Mouse (Mus musculus) right cerebral cortex, postnatal 10 days (tissue): Measurements from ENCODE around the gene Tmem132c.
"Not testable (repeated sequence)": the region's sequence is repeated elsewhere in the genome, so short reads cannot be mapped to it uniquely, and the experiment has no call there.

Source experiments
- DNase-seq, 2 experiments: peaks; one replicate each; pipeline ENCODE4 v3.0.0; 2021; ENCODE audit warnings: low spot score in 2 of 2

The Tmem132c gene

GRCm38 (mm10) chr5:127341158-127341557 lies 99.5 kb downstream of the Tmem132c start:
- no peak for DNase-seq

GRCm38 (mm10) chr5:127344721-127345120 lies 103.1 kb downstream of the Tmem132c start:
- no peak for DNase-seq

DNA sequence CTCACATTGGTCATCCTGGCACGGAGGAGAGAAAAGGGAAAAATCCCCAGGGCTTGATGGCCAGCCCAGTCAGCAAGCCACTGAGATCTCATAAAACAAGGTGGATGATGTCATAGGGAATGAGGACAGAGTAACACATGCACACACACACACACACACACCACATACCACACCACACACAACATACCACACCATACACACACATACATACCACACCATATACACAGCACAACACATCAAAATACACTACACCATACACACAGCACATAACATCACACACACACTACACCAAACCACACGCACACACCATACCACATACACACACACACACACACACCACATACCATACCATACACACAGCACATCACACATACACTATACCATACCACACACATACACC lies 104.8 kb downstream of the Tmem132c start:
- no peak for DNase-seq

DNA sequence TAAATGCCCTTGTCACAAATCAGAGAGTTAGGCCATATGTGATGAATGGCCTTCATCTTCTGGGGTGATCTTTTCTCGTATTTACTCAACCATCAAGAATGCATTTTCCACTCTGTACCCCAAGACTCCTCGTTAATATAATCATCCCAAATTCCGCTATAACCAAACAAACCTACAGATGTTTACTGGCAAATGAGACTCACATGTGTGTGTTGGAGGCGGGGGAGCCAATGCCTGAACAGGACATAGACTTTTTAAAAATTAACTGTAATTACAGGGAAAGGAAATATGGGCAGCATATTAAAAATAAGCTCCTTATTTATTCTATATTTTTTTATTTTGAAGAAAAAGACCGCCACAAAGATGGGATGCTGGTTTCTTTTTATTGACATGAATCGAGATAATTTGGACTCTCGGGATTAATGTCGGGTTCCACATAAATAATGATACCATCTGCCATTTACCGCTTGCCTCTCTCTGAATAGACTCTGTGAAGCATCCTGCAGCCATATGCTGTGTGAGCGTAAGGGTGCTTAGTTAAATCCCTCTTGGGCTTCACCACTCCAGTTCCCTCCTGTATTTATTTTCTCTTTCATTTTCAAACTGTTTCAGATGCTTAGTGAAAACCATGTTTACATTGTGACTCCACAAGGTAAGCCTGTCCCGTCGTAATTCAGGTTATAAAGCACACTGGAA lies 105.6 kb downstream of the Tmem132c start:
- no peak for DNase-seq

- no peak for DNase-seq
Measured at GRCm38 (mm10) chr5:127349221-127350065, 107.8 kb downstream of the Tmem132c start.

- DNase-seq, result no peak
Measured at GRCm38 (mm10) chr5:127353002-127353401, 111.4 kb downstream of the Tmem132c start.

GRCm38 (mm10) chr5:127355836-127356235 lies 114.2 kb downstream of the Tmem132c start:
- peak in 1 of 2 experiments; percentile 33 for DNase-seq

DNA sequence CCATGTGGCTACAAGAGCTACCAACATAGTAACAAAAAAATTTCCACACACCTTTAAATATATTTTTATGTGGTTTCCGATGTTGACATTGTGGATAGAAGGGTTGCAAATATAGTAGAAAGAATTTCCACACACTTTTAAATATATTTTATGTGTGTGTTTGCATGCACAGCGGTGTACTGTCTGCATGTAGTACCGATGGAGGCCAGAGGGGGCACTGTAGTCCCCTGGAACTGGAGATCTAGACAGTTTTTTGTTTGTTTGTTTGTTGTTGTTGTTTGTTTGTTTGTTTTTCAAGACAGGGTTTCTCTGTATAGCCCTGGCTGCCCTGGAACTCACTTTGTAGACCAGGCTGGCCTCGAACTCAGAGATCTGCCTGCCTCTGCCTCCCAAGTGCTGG lies 116.3 kb downstream of the Tmem132c start:
- DNase-seq, result not testable (repeated sequence)

DNA sequence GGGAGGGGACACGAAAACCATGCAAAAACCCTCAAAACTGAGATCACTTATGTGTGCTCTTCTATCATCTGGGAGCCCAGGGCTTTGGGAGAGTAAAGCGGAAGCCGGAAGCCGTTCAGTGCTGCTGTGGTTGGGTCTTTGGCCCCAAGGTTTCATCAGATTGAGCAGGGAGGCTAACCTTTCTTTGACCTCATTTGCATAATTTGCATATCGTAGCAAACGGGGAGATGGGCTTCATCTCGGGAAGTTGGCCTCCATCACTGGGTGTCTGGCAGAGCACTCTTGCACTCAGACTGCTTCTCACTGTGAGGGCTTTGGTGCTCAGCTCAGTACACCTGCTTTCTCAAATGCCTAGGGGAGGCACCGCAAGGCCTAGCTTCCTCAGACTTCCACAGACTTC lies 119.5 kb downstream of the Tmem132c start:
- no peak for DNase-seq

GRCm38 (mm10) chr5:127365061-127365460 lies 123.5 kb downstream of the Tmem132c start:
- DNase-seq, result no peak

GRCm38 (mm10) chr5:127368191-127368590 lies 126.6 kb downstream of the Tmem132c start:
- DNase-seq, result no peak

DNA sequence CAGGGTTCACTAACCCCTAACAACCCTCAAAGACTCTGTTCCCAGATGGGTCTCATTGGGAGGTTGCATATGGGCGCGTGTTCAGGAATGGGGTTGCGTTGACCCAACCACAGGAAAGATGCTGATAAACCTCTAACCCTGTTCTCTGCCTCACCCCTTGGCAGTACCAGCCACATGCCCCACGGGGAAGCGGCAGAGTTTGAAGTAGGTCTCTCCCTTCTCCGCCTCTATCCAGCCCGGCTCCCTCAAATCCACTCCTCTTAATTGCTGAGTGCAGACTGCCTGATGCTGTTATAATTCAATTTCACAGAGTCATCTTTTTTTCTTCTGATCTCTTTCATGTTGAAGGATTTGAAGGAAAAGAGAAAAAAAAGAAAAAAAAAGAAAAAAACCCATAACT lies 128.2 kb downstream of the Tmem132c start:
- no peak for DNase-seq

DNA sequence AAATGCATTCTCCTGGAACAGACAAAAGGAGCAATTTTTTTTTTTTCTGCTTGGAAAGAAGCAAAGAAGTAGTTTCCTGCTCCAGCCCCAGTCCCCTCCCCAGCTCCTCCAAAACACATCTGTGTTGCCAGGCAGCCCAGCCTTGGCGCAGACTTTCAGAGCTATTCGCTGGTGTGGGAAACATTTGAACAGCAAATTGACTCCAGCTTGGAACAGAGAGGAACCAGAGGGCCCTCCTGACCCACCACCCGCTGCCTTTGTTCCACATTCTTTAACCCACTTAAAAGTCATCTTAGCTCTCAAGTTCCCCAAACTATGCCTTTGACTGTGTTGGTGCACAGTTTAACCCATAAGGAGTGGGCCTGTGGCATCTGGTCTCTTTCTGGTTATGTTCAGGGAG lies 128.9 kb downstream of the Tmem132c start:
- peak; percentile 61 to 62 for DNase-seq

DNA sequence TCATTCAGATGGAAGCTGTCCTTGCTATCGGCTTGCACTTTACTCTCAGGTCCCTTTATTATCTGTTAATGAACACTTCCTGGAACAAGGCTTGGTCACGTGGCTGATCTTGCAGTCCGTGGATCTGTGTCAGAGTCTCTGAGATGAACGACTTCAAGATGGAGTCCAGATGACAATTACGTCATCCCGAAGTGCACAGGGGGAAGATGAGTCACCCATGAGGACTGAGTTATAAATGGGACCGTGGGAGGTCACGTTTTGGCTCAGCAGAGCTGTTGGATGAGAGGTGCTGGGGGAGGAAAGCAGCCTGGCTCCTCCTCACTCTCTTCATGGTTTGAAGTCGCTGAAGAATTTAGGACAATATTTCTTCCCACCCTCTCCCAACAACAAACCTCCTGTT lies 132.6 kb downstream of the Tmem132c start:
- peak in 1 of 2 experiments; percentile 37 for DNase-seq

DNA sequence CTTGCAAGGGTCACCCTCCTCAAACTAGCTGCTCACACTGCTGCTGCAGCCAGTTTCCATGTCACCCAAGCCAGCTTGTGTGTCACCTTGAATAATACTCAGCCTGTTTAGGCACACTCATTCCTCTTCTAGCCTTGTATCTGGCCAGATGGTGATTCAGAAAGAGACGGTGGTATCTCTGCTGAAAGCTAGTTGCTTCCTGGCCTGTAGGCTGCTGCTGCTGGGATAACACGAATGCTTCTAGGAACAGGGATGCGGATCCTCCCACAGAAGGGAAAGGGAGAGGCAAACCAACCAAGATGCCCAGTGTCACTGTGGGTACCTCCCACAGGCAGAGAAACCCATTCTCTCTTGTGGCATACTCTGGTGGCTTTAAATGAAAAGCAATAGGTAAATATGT lies 134.0 kb downstream of the Tmem132c start:
- DNase-seq, result no peak

DNA sequence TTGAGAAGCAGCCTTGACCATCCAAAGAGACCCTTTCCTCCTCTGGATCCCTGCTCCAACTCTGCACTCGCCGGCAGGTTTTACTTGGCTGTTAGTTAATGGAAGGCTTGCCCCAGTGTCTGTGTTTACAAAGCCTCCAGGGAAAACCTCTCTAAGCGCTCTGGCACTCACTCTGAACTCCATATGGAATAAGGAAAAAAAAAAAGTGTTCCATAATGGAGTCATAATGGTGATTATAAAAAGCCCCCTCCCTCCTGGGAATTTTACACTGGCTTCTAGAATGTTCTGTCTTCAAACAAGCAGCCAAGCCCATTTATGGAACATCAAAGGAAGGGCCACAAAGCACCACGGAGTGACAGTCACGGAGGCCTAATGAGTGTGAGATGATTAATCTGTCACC lies 136.9 kb downstream of the Tmem132c start:
- no peak for DNase-seq

- no peak for DNase-seq
Measured at GRCm38 (mm10) chr5:127379351-127379750, 137.7 kb downstream of the Tmem132c start.

- no peak for DNase-seq
Measured at GRCm38 (mm10) chr5:127381216-127381615, 139.6 kb downstream of the Tmem132c start.

GRCm38 (mm10) chr5:127382571-127382970 lies 141.0 kb downstream of the Tmem132c start:
- DNase-seq, result no peak

GRCm38 (mm10) chr5:127391187-127391586 lies 149.6 kb downstream of the Tmem132c start:
- DNase-seq, result no peak

DNA sequence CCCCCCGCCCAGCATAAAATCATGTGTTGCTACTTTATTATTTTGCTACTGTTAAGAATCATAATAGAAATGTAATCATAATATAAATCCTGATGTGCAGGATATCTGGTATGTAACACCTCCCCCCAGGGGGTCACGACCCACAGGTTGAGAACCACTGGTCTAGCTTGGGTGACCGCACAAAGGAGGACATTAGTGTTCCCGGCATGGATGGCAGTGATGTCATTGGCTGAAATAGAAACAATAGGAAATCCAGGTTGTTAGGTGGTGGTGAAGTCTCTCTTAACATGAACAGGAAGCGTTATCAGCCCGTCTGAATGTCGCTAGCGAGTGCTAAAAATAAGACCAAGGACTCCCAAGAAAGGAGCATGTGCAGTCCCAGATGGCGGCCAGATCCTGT lies 155.3 kb downstream of the Tmem132c start:
- no peak for DNase-seq

DNA sequence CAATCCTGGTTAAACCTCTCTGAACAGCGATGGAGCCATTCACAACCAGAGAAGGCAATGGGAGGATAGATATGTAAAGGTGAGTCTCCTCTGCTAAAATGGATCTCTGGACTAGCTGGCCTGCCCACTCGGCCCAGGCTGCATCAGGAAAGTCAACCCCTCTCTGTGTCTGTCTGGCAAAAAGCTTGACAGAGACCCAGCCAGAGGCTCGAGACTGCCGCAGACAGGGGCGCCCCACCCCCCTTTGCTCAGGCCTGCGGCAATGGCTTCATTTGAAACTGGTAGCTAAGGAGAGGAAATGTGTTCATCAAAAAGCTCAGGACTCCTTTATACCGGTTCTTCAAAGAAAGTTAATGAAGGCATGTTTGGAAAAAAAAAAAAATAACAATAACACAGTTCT lies 156.4 kb downstream of the Tmem132c start:
- DNase-seq, result no peak

DNA sequence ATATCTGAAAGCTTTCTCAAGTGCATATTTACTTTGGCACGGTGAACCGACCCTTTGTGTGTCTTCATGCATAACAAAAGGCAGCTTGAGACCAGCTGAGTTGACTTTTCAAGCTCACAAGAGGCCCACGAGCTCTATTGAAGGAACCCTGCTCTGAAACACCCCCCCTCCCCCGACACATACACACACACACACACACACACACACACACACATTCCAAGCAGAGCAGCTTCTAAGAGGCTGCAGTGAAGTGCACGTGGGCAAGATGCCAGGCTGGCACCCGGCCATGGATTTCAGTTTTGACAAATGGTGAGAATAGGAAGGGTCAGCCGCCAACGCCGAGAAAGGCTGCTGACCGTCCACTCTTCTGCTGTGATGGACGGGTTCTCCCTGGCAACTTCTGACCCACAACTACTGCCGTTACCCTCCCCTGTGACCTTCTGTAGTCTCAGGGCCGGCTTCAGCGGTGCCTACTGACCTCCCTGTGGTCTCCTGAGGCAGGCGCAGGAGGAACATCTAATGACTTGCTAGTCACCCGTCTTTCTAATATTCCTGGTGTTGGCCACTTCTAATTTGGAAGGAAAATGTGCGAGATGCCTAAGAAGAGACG lies 163.9 kb downstream of the Tmem132c start:
- DNase-seq, result peak; percentile 64 to 74
